Comparison of ENCODE assay signal across 32 mouse cellular contexts in the genomic region with DNA sequence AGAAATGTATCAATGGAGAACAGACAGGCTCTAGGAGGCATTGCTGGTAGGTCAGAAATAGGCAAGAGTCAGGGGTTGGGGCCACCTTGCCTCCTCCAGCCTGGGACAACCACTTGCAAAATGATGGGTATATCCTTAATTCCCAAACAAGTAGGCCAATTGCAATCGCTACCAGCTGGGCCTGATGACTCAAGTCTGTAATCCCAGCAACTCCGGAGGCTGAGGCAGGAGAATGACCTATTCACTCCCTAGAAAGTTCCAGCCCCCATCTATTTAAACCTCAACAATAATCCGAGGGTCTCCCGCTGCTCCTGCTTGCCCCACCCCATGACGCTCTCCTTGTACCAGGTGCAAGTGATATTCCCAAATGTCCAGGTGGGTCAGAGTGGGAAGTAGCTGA. TPM values are rescaled to one million over a fixed set of nuclear protein-coding genes. Genes with fewer than 3 reads are reported as not detected.
"Had no signal": no experiment of that assay in that cellular context is flagged by ENCODE, and none has a peak within 500 bp of the region (broad histone marks: within the 10 kb centered on the region; RNA-seq: fewer than 3 reads in every experiment).

A gene (plus strand): TSS at position 301 of the 400 bp plus-strand sequence.

- H3K4me3 ChIP-seq: embryonic facial prominence, embryonic 10.5 days; embryonic facial prominence, embryonic 12.5 days; embryonic facial prominence, embryonic 13.5 days; embryonic facial prominence, embryonic 15.5 days; erythroblast, embryonic 14.5 days; forebrain, embryonic 10.5 days; forebrain, embryonic 12.5 days; forebrain, embryonic 13.5 days; forebrain, embryonic 15.5 days; gastrocnemius, adult 2 months; heart, adult 2 months; heart, embryonic 10.5 days had no signal

- H3K9ac ChIP-seq: embryonic facial prominence, embryonic 12.5 days; embryonic facial prominence, embryonic 13.5 days; embryonic facial prominence, embryonic 15.5 days; forebrain, embryonic 12.5 days; forebrain, embryonic 13.5 days; forebrain, embryonic 15.5 days; forebrain, postnatal 0 days had no signal

- H3K4me1 ChIP-seq: embryonic facial prominence, embryonic 10.5 days; embryonic facial prominence, embryonic 12.5 days; embryonic facial prominence, embryonic 13.5 days; forebrain, embryonic 12.5 days; forebrain, embryonic 13.5 days; forebrain, embryonic 15.5 days had no signal

- ATAC-seq: forebrain, embryonic 13.5 days; forebrain, embryonic 14.5 days; forebrain, embryonic 15.5 days; forebrain, embryonic 16.5 days; forebrain, postnatal 0 days had no signal

- DNase-seq: cerebellum, postnatal 36 days; embryo, embryonic 11 days; forebrain, postnatal 0 days; gastrocnemius, adult 2 months; gastrocnemius, postnatal 10 days; gastrocnemius, postnatal 14 days; gastrocnemius, postnatal 25 days; gastrocnemius, postnatal 36 days; heart, adult 11 months; heart, adult 2 months had no signal

- H3K27me3 ChIP-seq: embryonic facial prominence, embryonic 12.5 days; embryonic facial prominence, embryonic 13.5 days; embryonic facial prominence, embryonic 15.5 days; forebrain, embryonic 12.5 days; forebrain, embryonic 13.5 days; forebrain, embryonic 15.5 days had no signal

- H3K9me3 ChIP-seq: embryonic facial prominence, embryonic 10.5 days; embryonic facial prominence, embryonic 12.5 days; embryonic facial prominence, embryonic 13.5 days; embryonic facial prominence, embryonic 15.5 days; forebrain, embryonic 10.5 days; forebrain, embryonic 12.5 days; forebrain, embryonic 13.5 days; forebrain, embryonic 15.5 days; heart, embryonic 10.5 days had no signal

- H3K4me2 ChIP-seq: embryonic facial prominence, embryonic 12.5 days; embryonic facial prominence, embryonic 13.5 days; embryonic facial prominence, embryonic 15.5 days; forebrain, embryonic 12.5 days; forebrain, embryonic 13.5 days; forebrain, embryonic 15.5 days; heart, embryonic 11.5 days had no signal

- H3K27ac ChIP-seq: embryonic facial prominence, embryonic 10.5 days; embryonic facial prominence, embryonic 12.5 days; embryonic facial prominence, embryonic 13.5 days; embryonic facial prominence, embryonic 15.5 days; forebrain, embryonic 10.5 days; forebrain, embryonic 12.5 days; forebrain, embryonic 13.5 days; forebrain, embryonic 15.5 days; gastrocnemius, adult 2 months; heart, adult 2 months; heart, embryonic 10.5 days had no signal

RNA-seq across cellular contexts. Expression of the gene that starts here (rescaled TPM):
- total RNA-seq: common myeloid progenitor, adult 5-6 weeks; forebrain, postnatal 0 days; gastrocnemius, adult 18-20 months; gastrocnemius, adult 2 months; gastrocnemius, adult 8-10 months; gastrocnemius, postnatal 10 days; gastrocnemius, postnatal 14 days; gastrocnemius, postnatal 25 days; gastrocnemius, postnatal 36 days; gastrocnemius, postnatal 4 days; granulocyte monocyte progenitor cell, adult 5-6 weeks; heart, adult 2 months; heart, adult 8-10 months had no signal
- polyA plus RNA-seq: embryonic facial prominence, embryonic 10.5 days; embryonic facial prominence, embryonic 11.5 days; embryonic facial prominence, embryonic 12.5 days; embryonic facial prominence, embryonic 13.5 days; embryonic facial prominence, embryonic 14.5 days; embryonic facial prominence, embryonic 15.5 days; erythroblast, embryonic 14.5 days; forebrain, embryonic 10.5 days; forebrain, embryonic 11.5 days; forebrain, embryonic 12.5 days; forebrain, embryonic 13.5 days; forebrain, embryonic 14.5 days; forebrain, embryonic 15.5 days; forebrain, embryonic 16.5 days; forebrain, postnatal 0 days; heart, adult 2 months; heart, embryonic 10.5 days; heart, embryonic 11.5 days had no signal
